In the genomic region with DNA sequence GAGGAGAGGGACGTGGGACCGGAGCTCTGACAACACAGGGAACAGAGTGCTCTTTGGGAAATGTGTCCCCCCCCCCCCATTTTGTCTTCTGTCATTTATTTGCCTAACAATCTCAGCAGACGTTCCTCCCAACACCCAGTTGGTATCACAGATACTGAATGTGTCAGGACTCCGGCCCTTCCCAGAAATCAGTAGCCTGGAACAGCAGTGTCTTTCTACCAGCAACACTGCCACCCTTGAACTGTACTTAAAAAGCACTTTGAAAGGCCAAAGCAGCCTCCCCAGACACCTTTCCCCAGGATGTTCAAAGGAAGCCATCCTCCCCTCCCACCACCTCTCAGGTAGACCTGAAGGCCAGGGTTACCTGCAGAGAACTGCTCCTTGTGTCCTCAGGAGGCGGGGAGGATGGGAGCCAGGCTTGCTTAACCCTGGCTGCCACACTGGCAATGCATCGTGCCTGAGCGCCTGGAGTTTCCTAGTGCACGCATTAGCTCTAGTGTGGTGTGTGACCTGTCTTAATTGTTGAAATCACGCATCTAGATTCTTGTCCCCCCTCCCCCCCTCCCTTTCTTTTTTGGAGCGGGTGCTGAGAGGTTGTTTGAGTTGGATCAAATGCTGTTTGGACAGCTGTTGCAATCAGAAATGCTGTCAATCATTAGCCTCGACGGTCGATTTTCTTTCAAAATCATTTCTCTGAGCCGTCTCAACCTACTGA, we compare ENCODE assay signal across 12 mouse cellular contexts. TPM values are rescaled to one million over a fixed set of nuclear protein-coding genes. Genes with fewer than 3 reads are reported as not detected.
DNase-seq lines count a peak whose midpoint lies in the region; ATAC-seq and TF ChIP-seq lines count a peak whose summit lies in the region.
"Had no signal": no experiment of that assay in that cellular context is flagged by ENCODE, and none has a peak within 500 bp of the region (broad histone marks: within the 10 kb centered on the region; RNA-seq: fewer than 3 reads in every experiment).

No protein-coding gene starts in this region.

- 24% methylated on average over 14 of the region's 14 CpGs for WGBS in liver, adult 2 months
- 41% methylated on average over 14 of the region's 14 CpGs for WGBS in bone marrow, adult 2 months
- WGBS in kidney, embryonic 14.5 days: 31% methylated on average over 14 of the region's 14 CpGs
- WGBS in liver, postnatal 0 days (ENCODE audit: insufficient replicate concordance): 42% methylated on average over 14 of the region's 14 CpGs

- no peak overlapping the region for H3K4me2 ChIP-seq in kidney, embryonic 14.5 days (replicated peaks; ENCODE audit: low read depth, low read length)
- peak overlapping the region; percentile 44 for H3K4me2 ChIP-seq in liver, postnatal 0 days (ENCODE audit: low read depth, low read length)
- H3K4me2 ChIP-seq: hindbrain, embryonic 15.5 days had no signal

- H3K4me1 ChIP-seq in liver, adult 2 months (ENCODE audit: control insufficient read depth, insufficient read depth, low read length): peaks cover 23% of the 10 kb centered on the region
- peaks cover 20% of the 10 kb centered on the region for H3K4me1 ChIP-seq in bone marrow, adult 2 months (ENCODE audit: control insufficient read depth, insufficient read depth, low read length)
- peaks cover 55% of the 10 kb centered on the region for H3K4me1 ChIP-seq in kidney, embryonic 14.5 days (ENCODE audit: control insufficient read depth, insufficient read depth, low read length)
- H3K4me1 ChIP-seq in liver, postnatal 0 days (ENCODE audit: insufficient read depth): peaks cover 68% of the 10 kb centered on the region

- H3K79me2 ChIP-seq in liver, adult 2 months (ENCODE audit: control insufficient read depth, insufficient read depth, low read length): 0 out of 2 replicates have a peak, but pooled peaks cover 2% of the 10 kb centered on the region

- no peak for TF ChIP-seq CTCF in liver, adult 2 months (IDR thresholded peaks at IDR 0.05; ENCODE audit: low read depth, low read length)
- no peak for TF ChIP-seq CTCF in bone marrow, adult 2 months (IDR thresholded peaks at IDR 0.05; ENCODE audit: control insufficient read depth, insufficient read depth, low read length)
- no peak for TF ChIP-seq CTCF in liver, postnatal 0 days (IDR thresholded peaks at IDR 0.05; ENCODE audit: low read depth)

- DNase-seq in liver, adult 2 months (ENCODE audit: extremely low read depth, low read depth, low spot score): peak; percentile 92
- no peak for DNase-seq in liver
- DNase-seq in liver, postnatal 0 days: peak; percentile 67
- DNase-seq in retina, postnatal 1 day: no peak
- no peak for DNase-seq in MN1 (ENCODE audit: low spot score)
- DNase-seq in ovary, postnatal 10 days (ENCODE audit: low spot score): no peak
- DNase-seq: cerebellum, adult 18-20 months; lung, postnatal 14 days; thymus, adult 18-20 months had no signal

- no peak overlapping the region for H3K27ac ChIP-seq in liver, adult 2 months (replicated peaks; ENCODE audit: insufficient read depth, low read depth, low read length)
- peak overlapping the region; percentile 83 for H3K27ac ChIP-seq in bone marrow, adult 2 months (ENCODE audit: control insufficient read depth, insufficient read depth, low read depth, low read length, poor library complexity)
- 0 out of 2 replicates have a peak overlapping the region, but pooled peaks have one; percentile 4 for H3K27ac ChIP-seq in kidney, embryonic 14.5 days (ENCODE audit: low read depth, low read length)
- H3K27ac ChIP-seq in liver, postnatal 0 days (ENCODE audit: low read depth): 0 out of 2 replicates have a peak overlapping the region, but pooled peaks have one; percentile 29
- H3K27ac ChIP-seq: hindbrain, embryonic 15.5 days had no signal

- no peak overlapping the region for H3K4me3 ChIP-seq in liver, adult 2 months (ENCODE audit: insufficient read depth, low read depth, low read length)
- H3K4me3 ChIP-seq in bone marrow, adult 2 months (replicated peaks; ENCODE audit: control insufficient read depth, low read depth, low read length): no peak overlapping the region
- no peak overlapping the region for H3K4me3 ChIP-seq in kidney, embryonic 14.5 days (ENCODE audit: low read length)
- H3K4me3 ChIP-seq in liver, postnatal 0 days (ENCODE audit: low read depth, low read length): no peak overlapping the region
- H3K4me3 ChIP-seq: hindbrain, embryonic 15.5 days had no signal

- H3K9ac ChIP-seq in liver, adult 2 months (ENCODE audit: low read depth, low read length): no peak overlapping the region
- H3K9ac ChIP-seq in kidney, embryonic 14.5 days (ENCODE audit: low read depth, low read length): no peak overlapping the region
- no peak overlapping the region for H3K9ac ChIP-seq in liver, postnatal 0 days (replicated peaks)
- H3K9ac ChIP-seq: hindbrain, embryonic 15.5 days had no signal

- H3K9me3 ChIP-seq in kidney, embryonic 14.5 days (ENCODE audit: control insufficient read depth, low read length): no peaks in the 10 kb centered on the region
- no peaks in the 10 kb centered on the region for H3K9me3 ChIP-seq in liver, postnatal 0 days (ENCODE audit: low read length)
- H3K9me3 ChIP-seq: hindbrain, embryonic 15.5 days had no signal

- TF ChIP-seq EP300 in liver, postnatal 0 days (IDR thresholded peaks at IDR 0.05; ENCODE audit: low read depth): 0 out of 2 replicates have a peak, but pooled peaks have one; percentile 32

- H3K27me3 ChIP-seq in liver, adult 2 months (ENCODE audit: control insufficient read depth, insufficient read depth, low read length): no peaks in the 10 kb centered on the region
- H3K27me3 ChIP-seq in kidney, embryonic 14.5 days (ENCODE audit: control insufficient read depth, insufficient read depth, low read length): no peaks in the 10 kb centered on the region
- H3K27me3 ChIP-seq in liver, postnatal 0 days (ENCODE audit: insufficient read depth, low read length): no peaks in the 10 kb centered on the region

- no peak for TF ChIP-seq POLR2A in liver, adult 2 months (IDR thresholded peaks at IDR 0.05; ENCODE audit: extremely low read depth, insufficient read depth, low read length)
- TF ChIP-seq POLR2A in bone marrow, adult 2 months (IDR thresholded peaks at IDR 0.05; ENCODE audit: borderline replicate concordance, control insufficient read depth, low read depth, low read length): no peak

- no peak for ATAC-seq in kidney, embryonic 14.5 days (ENCODE audit: low FRiP score, low TSS enrichment)
- peak; percentile 72 for ATAC-seq in liver, postnatal 0 days

- H3K36me3 ChIP-seq in liver, adult 2 months (ENCODE audit: control insufficient read depth, insufficient read depth, low read length): 0 out of 2 replicates have a peak, but pooled peaks cover 4% of the 10 kb centered on the region
- H3K36me3 ChIP-seq in kidney, embryonic 14.5 days (ENCODE audit: control insufficient read depth, insufficient read depth, low read length): peaks cover 42% of the 10 kb centered on the region
- peaks cover 10% of the 10 kb centered on the region for H3K36me3 ChIP-seq in liver, postnatal 0 days (replicated peaks; ENCODE audit: insufficient read depth, low read length)

RNA-seq across cellular contexts. Expression of gene Tle3, which starts 16.7 kb away (rescaled TPM):
- total RNA-seq in liver, adult 2 months (2014; rRNA removed): 2.4 and 2.9 TPM in 2 replicates
- polyA plus RNA-seq in liver, adult 2 months (2012; rRNA removed): 9.7 and 14.8 TPM in 2 replicates
- polyA plus RNA-seq in bone marrow, adult 2 months (2011; ENCODE audit: insufficient read depth, insufficient read length, low replicate concordance, missing spikeins): 27.8 and 67.0 TPM in 2 replicates
- 29.6 and 33.7 TPM in 2 replicates for polyA plus RNA-seq in kidney, embryonic 14.5 days (2014; fragmentation: Nextera tagmentation; extraction: Ambion mirVana)
- 3.2 and 3.6 TPM in 2 replicates for polyA plus RNA-seq in liver, postnatal 0 days (2015; fragmentation: Nextera tagmentation; extraction: Ambion mirVana)

Comparison
In these comparisons a context has a peak if more than half of its experiments do, and no peak if none do; other contexts are left out.
1. DNase-seq: peak in liver, adult 2 months (single experiment) and liver, postnatal 0 days (single experiment); none in liver (single experiment), retina, postnatal 1 day (single experiment), MN1 (single experiment) and ovary, postnatal 10 days (single experiment).